Mouse (Mus musculus): ENCODE data around the gene Ndufs5. TPM values are rescaled to one million over a fixed set of nuclear protein-coding genes. Genes with fewer than 3 reads are reported as not detected.

Ndufs5 gene
- total RNA-seq, 2 experiments from 2014 or later: 134 to 138 TPM

DNA sequence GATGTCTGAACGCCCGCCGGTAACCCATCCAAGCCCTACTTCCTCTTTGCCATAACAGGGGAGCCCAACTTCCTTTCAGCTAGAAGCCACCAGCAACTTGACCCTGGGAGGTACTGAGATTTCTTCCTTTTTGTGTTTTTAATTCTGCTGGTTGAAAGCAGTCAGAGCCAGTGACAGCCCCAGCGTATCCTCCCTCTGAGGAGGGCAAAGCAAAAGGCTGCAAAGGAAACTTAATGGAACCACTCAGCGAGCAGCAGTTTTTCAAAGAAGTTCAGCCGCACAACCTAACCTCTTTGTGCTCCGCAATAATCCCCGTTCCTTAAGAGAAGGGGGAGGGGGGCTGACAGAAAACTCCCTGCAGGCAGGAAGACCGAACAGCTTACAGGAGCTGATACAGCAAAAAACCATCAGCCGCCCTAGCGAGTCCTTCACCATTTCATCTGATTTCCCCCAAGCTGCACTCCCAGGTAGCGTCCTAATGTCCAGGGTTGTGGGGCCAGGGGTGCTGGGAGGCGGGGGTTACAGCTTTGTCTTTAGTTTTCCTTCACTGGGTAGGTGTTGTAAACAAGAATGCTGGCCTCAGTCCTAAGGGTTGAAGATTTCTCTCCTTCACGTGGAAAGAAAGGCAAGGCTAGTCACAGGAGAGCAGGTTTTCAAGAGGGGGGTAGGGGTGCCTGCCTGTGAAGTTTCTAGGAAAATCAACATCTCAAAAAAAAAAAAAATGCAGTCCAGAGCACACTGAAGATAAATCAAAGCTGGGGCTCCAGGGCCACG lies 54.9 kb downstream of the Ndufs5 start:
- intact Hi-C loops (cut with DNase I): loop anchor here (5.0 kb wide), 1 partner anchor 136 kb away; no protein-coding TSS in a partner anchor
- DNase-seq: no peak

Other genes with a start within 250 kb of the Ndufs5 start
- 100 to 1,000 TPM; 337 to 347 TPM for gene Macf1, start 33.8 kb downstream of the Ndufs5 start, total RNA-seq (2021)
- 10 to 100 TPM; 46.5 to 46.9 TPM for gene Akirin1, start 32.1 kb upstream of the Ndufs5 start, total RNA-seq (2021)
- 1 to 10 TPM in 1 of 2 experiments, under 1 TPM in 1; 0.95 to 1.5 TPM for gene Rhbdl2, start 69.7 kb upstream of the Ndufs5 start, total RNA-seq (2021)
- gene 4933427I04Rik, start 141.5 kb upstream of the Ndufs5 start, total RNA-seq (2021): not detected
- 10 to 100 TPM; 16.8 to 17.6 TPM for gene Mycbp, start 186.6 kb upstream of the Ndufs5 start, total RNA-seq (2021)
- gene Rragc, start 199.2 kb upstream of the Ndufs5 start, total RNA-seq (2021): 10 to 100 TPM; 45.7 to 48.4 TPM
- gene 4930535I16Rik, start 199.8 kb upstream of the Ndufs5 start, total RNA-seq (2021): not detected